Mouse (Mus musculus) stomach, postnatal 0 days (tissue): ENCODE measurements at regions not wholly inside any gene's neighbourhood (a gene's known extent, or its start where the extent isn't known, plus 50 kb on each side); places are given as distances from the start of the nearest gene placed in this dataset.
"Not testable (repeated sequence)": the region's sequence is repeated elsewhere in the genome, so short reads cannot be mapped to it uniquely, and the experiment has no call there.

Source experiments
- ATAC-seq: fragments of 200-750 bp; cut with Nextera tagmentation; 2 replicates; pipeline ENCODE4 v1.8.0; 2017; ENCODE audit not compliant: low FRiP score, low TSS enrichment
- DNase-seq: peaks from one replicate; pipeline ENCODE4 v3.0.0-alpha.2; 2016; ENCODE audit warnings: low spot score
- H3K27ac ChIP-seq: fragments of 300-500 bp; sonication (generic); replicated peaks from 2 replicates; pipeline ENCODE4 v1.5.1; 2014; ENCODE audit warnings: mild to moderate bottlenecking, control low read depth
- H3K27me3 ChIP-seq: fragments of 300-500 bp; sonication (generic); 2 replicates; pipeline ENCODE4 v1.6.1; 2014; ENCODE audit warnings: low read length; ENCODE audit not compliant: control insufficient read depth, insufficient read depth
- H3K36me3 ChIP-seq: fragments of 300-500 bp; sonication (generic); 2 replicates; pipeline ENCODE4 v1.6.1; 2014; ENCODE audit warnings: low read length, mixed read lengths; ENCODE audit not compliant: control insufficient read depth, insufficient read depth
- H3K4me1 ChIP-seq: fragments of 300-500 bp; sonication (generic); replicated peaks from 2 replicates; pipeline ENCODE4 v1.6.1; 2014; ENCODE audit warnings: antibody characterized with exemption; ENCODE audit not compliant: control insufficient read depth, insufficient read depth
- H3K4me2 ChIP-seq: fragments of 300-500 bp; sonication (generic); replicated peaks from 2 replicates; pipeline ENCODE4 v1.6.1; 2014; ENCODE audit warnings: low read depth, mild to moderate bottlenecking, control low read depth, moderate library complexity
- H3K4me3 ChIP-seq: fragments of 300-500 bp; sonication (generic); 2 replicates; pipeline ENCODE4 v1.5.1; 2014; ENCODE audit warnings: low read depth, low read length, control low read depth
- H3K9ac ChIP-seq: fragments of 300-500 bp; sonication (generic); 2 replicates; pipeline ENCODE4 v1.6.1; 2014; ENCODE audit warnings: mild to moderate bottlenecking, low read length, control low read depth, mixed read lengths
- H3K9me3 ChIP-seq: fragments of 300-500 bp; sonication (generic); 2 replicates; pipeline ENCODE4 v1.6.1; 2016; ENCODE audit warnings: low read length; ENCODE audit not compliant: control insufficient read depth
- CTCF ChIP-seq: IDR thresholded peaks from 2 replicates; pipeline ENCODE4 v1.5.1; 2016; ENCODE audit warnings: antibody characterized with exemption, low read depth, mild to moderate bottlenecking, moderate library complexity
- EP300 ChIP-seq: optimal IDR thresholded peaks from 2 replicates; pipeline ENCODE3; 2016; ENCODE audit warnings: antibody characterized with exemption
- WGBS: fragments of 180-500 bp; shearing (Covaris S2); extraction: QIAGEN DNeasy Blood & Tissue Kit; methylation state at CpG from one replicate; pipeline ENCODE4 v1.1.7; 2014; 5-methylcytosine and 5-hydroxymethylcytosine counted together

GRCm38 (mm10) chr1:143318381-143318780 lies 322.1 kb upstream of the B3galt2 start:
- DNase-seq (no peak), ATAC-seq (no peak)
- Histone ChIP-seq H3K4me1 (no peaks in the 10 kb centered on the region), H3K36me3 (no peaks in the 10 kb centered on the region), H3K27me3 (no peaks in the 10 kb centered on the region), H3K4me2 (no peak overlapping the region), H3K4me3 (no peak overlapping the region), H3K9me3 (no peaks in the 10 kb centered on the region), H3K27ac (no peak overlapping the region), H3K9ac (no peak overlapping the region)
- 86% methylated on average over 12 of the region's 12 CpGs for WGBS
- no peak for TF ChIP-seq EP300
- TF ChIP-seq CTCF, result no peak

- WGBS, result 85% methylated on average over 7 of the region's 7 CpGs
- H3K4me1 ChIP-seq, result no peaks in the 10 kb centered on the region
- H3K9ac ChIP-seq, result no peak overlapping the region
- H3K4me2 ChIP-seq, result no peak overlapping the region
- no peak overlapping the region for H3K4me3 ChIP-seq
- no peak for DNase-seq
- H3K9me3 ChIP-seq, result no peaks in the 10 kb centered on the region
- H3K27ac ChIP-seq, result no peak overlapping the region
- no peak for TF ChIP-seq CTCF
- no peaks in the 10 kb centered on the region for H3K27me3 ChIP-seq
- H3K36me3 ChIP-seq, result no peaks in the 10 kb centered on the region
- no peak for ATAC-seq
Measured at GRCm38 (mm10) chr1:143319568-143319967, 320.9 kb upstream of the B3galt2 start.

GRCm38 (mm10) chr1:143351388-143351787 lies 289.1 kb upstream of the B3galt2 start:
- ATAC-seq, result no peak
- Histone ChIP-seq H3K4me2 (no peak overlapping the region), H3K4me1 (no peaks in the 10 kb centered on the region), H3K27ac (no peak overlapping the region), H3K4me3 (no peak overlapping the region), H3K9ac (no peak overlapping the region), H3K27me3 (no peaks in the 10 kb centered on the region), H3K9me3 (no peaks in the 10 kb centered on the region), H3K36me3 (no peaks in the 10 kb centered on the region)
- DNase-seq, result no peak
- 39% methylated on average over 1 of the region's 1 CpGs for WGBS
- no peak for TF ChIP-seq EP300
- TF ChIP-seq CTCF, result no peak

GRCm38 (mm10) chr1:143360256-143360655 lies 280.2 kb upstream of the B3galt2 start:
- H3K9ac ChIP-seq, H3K4me2 ChIP-seq, H3K27me3 ChIP-seq, H3K4me1 ChIP-seq, H3K9me3 ChIP-seq, H3K36me3 ChIP-seq, DNase-seq, H3K4me3 ChIP-seq, ATAC-seq, H3K27ac ChIP-seq: not testable (repeated sequence)

- Histone ChIP-seq H3K4me1 (no peaks in the 10 kb centered on the region), H3K4me2 (no peak overlapping the region), H3K27me3 (no peaks in the 10 kb centered on the region), H3K4me3 (no peak overlapping the region), H3K9me3 (no peaks in the 10 kb centered on the region), H3K36me3 (no peaks in the 10 kb centered on the region), H3K9ac (no peak overlapping the region), H3K27ac (no peak overlapping the region)
- WGBS, result 62% methylated on average over 4 of the region's 4 CpGs
- TF ChIP-seq EP300 (no peak), CTCF (no peak)
- no peak for ATAC-seq
- DNase-seq, result no peak
Measured at GRCm38 (mm10) chr1:143391851-143392250, 248.6 kb upstream of the B3galt2 start.
